ENCODE assay signal across 8 mouse cellular contexts in the genomic region with DNA sequence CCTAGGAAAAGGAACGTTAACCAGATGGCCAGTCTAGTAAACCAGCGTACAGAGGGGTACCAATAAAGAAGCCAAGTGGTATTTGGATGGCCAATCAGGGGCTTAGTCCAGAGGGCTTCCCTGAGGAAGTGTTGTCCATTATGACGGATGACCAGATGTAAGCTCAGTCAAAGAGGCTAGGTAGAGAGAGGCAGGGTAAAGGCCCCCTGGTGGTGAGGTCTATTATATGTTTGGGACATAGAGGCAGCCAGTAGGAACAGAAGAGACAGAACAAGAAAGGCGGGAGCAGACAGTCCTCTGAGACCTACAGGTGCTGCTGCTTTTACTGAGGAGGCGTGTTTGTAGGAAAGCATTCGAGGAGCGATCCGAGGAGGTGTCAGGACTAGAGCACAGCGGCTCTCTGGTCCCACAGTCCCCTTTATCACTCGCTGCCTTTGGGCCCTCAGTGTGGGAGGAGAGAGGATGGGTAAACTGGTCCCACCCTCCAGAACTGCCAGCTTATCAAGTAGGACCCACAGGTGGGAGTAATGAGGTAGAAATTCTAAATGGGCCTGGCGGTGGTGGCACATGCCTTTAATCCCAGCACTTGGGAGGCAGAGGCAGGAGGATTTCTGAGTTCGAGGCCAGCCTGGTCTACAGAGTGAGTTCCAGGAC. TPM values are rescaled to one million over a fixed set of nuclear protein-coding genes. Genes with fewer than 3 reads are reported as not detected.
DNase-seq lines count a peak whose midpoint lies in the region; TF ChIP-seq lines count a peak whose summit lies in the region.
"Had no signal": no experiment of that assay in that cellular context is flagged by ENCODE, and none has a peak within 500 bp of the region (broad histone marks: within the 10 kb centered on the region; RNA-seq: fewer than 3 reads in every experiment).

No protein-coding gene starts in this region.

- no peak overlapping the region for H3K4me3 ChIP-seq in bone marrow, adult 2 months (replicated peaks; ENCODE audit: control insufficient read depth, low read depth, low read length)
- H3K4me3 ChIP-seq: stomach, embryonic 15.5 days had no signal

- no peak for TF ChIP-seq POLR2A in bone marrow, adult 2 months (IDR thresholded peaks at IDR 0.05; ENCODE audit: borderline replicate concordance, control insufficient read depth, low read depth, low read length)

- DNase-seq in 3T3-L1 (ENCODE audit: low read depth, low spot score) = peak; percentile 83
- DNase-seq in A20 (ENCODE audit: low read depth, low spot score) = peak; percentile 65
- DNase-seq in gastrocnemius, postnatal 25 days = peak; percentile 34
- DNase-seq in kidney, postnatal 36 days = peak; percentile 83 to 88
- peak; percentile 67 for DNase-seq in mesoderm, embryonic 11.5 days (ENCODE audit: low read depth, low spot score)
- no peak for DNase-seq in testis, postnatal 10 days (ENCODE audit: low spot score)

- peaks cover 3% of the 10 kb centered on the region for H3K4me1 ChIP-seq in bone marrow, adult 2 months (ENCODE audit: control insufficient read depth, insufficient read depth, low read length)

- H3K27ac ChIP-seq in bone marrow, adult 2 months (ENCODE audit: control insufficient read depth, insufficient read depth, low read depth, low read length, poor library complexity) = no peak overlapping the region
- H3K27ac ChIP-seq: stomach, embryonic 15.5 days had no signal

- 63% methylated on average over 12 of the region's 12 CpGs for WGBS in bone marrow, adult 2 months

- peak; percentile 51 for TF ChIP-seq CTCF in bone marrow, adult 2 months (IDR thresholded peaks at IDR 0.05; ENCODE audit: control insufficient read depth, insufficient read depth, low read length)

RNA-seq across cellular contexts. Expression of gene Cox4i2, which starts 13.8 kb away (rescaled TPM):
- polyA plus RNA-seq in bone marrow, adult 2 months (2011; ENCODE audit: insufficient read depth, insufficient read length, low replicate concordance, missing spikeins) = 1.4 TPM in 1 of 2 replicates, not detected in the other
- 1 to 10 TPM; 2.2 to 2.7 TPM for total RNA-seq in gastrocnemius, postnatal 25 days (2021)

RNA-seq across cellular contexts. Expression of gene Id1, which starts 31.7 kb away (rescaled TPM):
- polyA plus RNA-seq in bone marrow, adult 2 months (2011; ENCODE audit: insufficient read depth, insufficient read length, low replicate concordance, missing spikeins) = 4.2 and 15.9 TPM in 2 replicates
- 10 to 100 TPM in 1 of 2 experiments, 1 to 10 TPM in 1; 9.7 to 14.0 TPM for total RNA-seq in gastrocnemius, postnatal 25 days (2021)
